In the genomic region with DNA sequence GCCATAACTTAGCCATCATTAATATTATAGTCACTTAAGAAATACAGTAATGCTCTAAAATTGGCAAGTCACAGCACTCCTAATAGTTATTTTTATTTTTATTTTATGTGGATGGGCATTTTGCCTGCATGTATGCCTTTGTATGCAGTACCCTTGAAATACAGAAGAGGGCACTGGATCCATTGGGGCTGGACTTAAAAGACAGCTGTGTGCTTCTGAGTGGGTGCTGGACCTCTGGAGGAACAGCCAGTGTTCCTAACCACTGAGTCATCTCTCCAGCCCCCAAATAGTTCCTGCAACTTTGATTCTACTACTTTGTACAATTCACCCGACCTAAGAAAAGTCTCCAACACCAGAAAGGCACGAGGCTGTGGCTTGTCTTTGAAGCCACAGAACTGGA, we compare ENCODE assay signal across 8 mouse cellular contexts. TPM values are rescaled to one million over a fixed set of nuclear protein-coding genes. Genes with fewer than 3 reads are reported as not detected.
DNase-seq lines count a peak whose midpoint lies in the region; ATAC-seq and TF ChIP-seq lines count a peak whose summit lies in the region.

No protein-coding gene starts in this region.

- no peaks in the 10 kb centered on the region for H3K4me1 ChIP-seq in midbrain, postnatal 0 days (ENCODE audit: insufficient read depth, low read length)
- H3K4me1 ChIP-seq in midbrain, embryonic 16.5 days (ENCODE audit: control insufficient read depth, insufficient read depth, low read length): no peaks in the 10 kb centered on the region
- no peaks in the 10 kb centered on the region for H3K4me1 ChIP-seq in stomach, postnatal 0 days (replicated peaks; ENCODE audit: control insufficient read depth, insufficient read depth)
- no peaks in the 10 kb centered on the region for H3K4me1 ChIP-seq in intestine, embryonic 15.5 days (replicated peaks)

- TF ChIP-seq CTCF in gastrocnemius, adult 2 months (IDR thresholded peaks at IDR 0.05): peak; percentile 79
- peak; percentile 62 for TF ChIP-seq CTCF in midbrain, postnatal 0 days (IDR thresholded peaks at IDR 0.05)
- peak; percentile 80 for TF ChIP-seq CTCF in stomach, postnatal 0 days (IDR thresholded peaks at IDR 0.05; ENCODE audit: low read depth)

- H3K4me2 ChIP-seq in midbrain, postnatal 0 days (ENCODE audit: low read depth, low read length, poor library complexity, severe bottlenecking): no peak overlapping the region
- no peak overlapping the region for H3K4me2 ChIP-seq in midbrain, embryonic 16.5 days (ENCODE audit: low read length)
- no peak overlapping the region for H3K4me2 ChIP-seq in stomach, postnatal 0 days (replicated peaks; ENCODE audit: low read depth)
- no peak overlapping the region for H3K4me2 ChIP-seq in intestine, embryonic 15.5 days (replicated peaks)

- H3K9ac ChIP-seq in midbrain, postnatal 0 days (replicated peaks; ENCODE audit: low read length, poor library complexity, severe bottlenecking): no peak overlapping the region
- H3K9ac ChIP-seq in midbrain, embryonic 16.5 days (ENCODE audit: low read depth, low read length): no peak overlapping the region
- H3K9ac ChIP-seq in stomach, postnatal 0 days (ENCODE audit: low read length): no peak overlapping the region
- no peak overlapping the region for H3K9ac ChIP-seq in intestine, embryonic 15.5 days

- H3K9me3 ChIP-seq in midbrain, postnatal 0 days (ENCODE audit: low read length): no peaks in the 10 kb centered on the region
- H3K9me3 ChIP-seq in midbrain, embryonic 16.5 days (replicated peaks; ENCODE audit: control insufficient read depth, low read length, poor library complexity, severe bottlenecking): no peaks in the 10 kb centered on the region
- no peaks in the 10 kb centered on the region for H3K9me3 ChIP-seq in stomach, postnatal 0 days (ENCODE audit: control insufficient read depth, low read length)
- no peaks in the 10 kb centered on the region for H3K9me3 ChIP-seq in intestine, embryonic 15.5 days

- H3K27me3 ChIP-seq in midbrain, postnatal 0 days (ENCODE audit: insufficient read depth, low read length): no peaks in the 10 kb centered on the region
- no peaks in the 10 kb centered on the region for H3K27me3 ChIP-seq in midbrain, embryonic 16.5 days (ENCODE audit: control insufficient read depth, insufficient read depth, low read depth, low read length)
- H3K27me3 ChIP-seq in stomach, postnatal 0 days (ENCODE audit: control insufficient read depth, insufficient read depth, low read length): no peaks in the 10 kb centered on the region
- H3K27me3 ChIP-seq in intestine, embryonic 15.5 days (replicated peaks): no peaks in the 10 kb centered on the region

- H3K27ac ChIP-seq in gastrocnemius, adult 2 months: no peak overlapping the region
- no peak overlapping the region for H3K27ac ChIP-seq in midbrain, postnatal 0 days (ENCODE audit: low read depth, low read length)
- H3K27ac ChIP-seq in midbrain, embryonic 16.5 days (ENCODE audit: low read length): no peak overlapping the region
- H3K27ac ChIP-seq in stomach, postnatal 0 days (replicated peaks): no peak overlapping the region
- no peak overlapping the region for H3K27ac ChIP-seq in intestine, embryonic 15.5 days

- H3K4me3 ChIP-seq in gastrocnemius, adult 2 months: no peak overlapping the region
- no peak overlapping the region for H3K4me3 ChIP-seq in midbrain, postnatal 0 days (ENCODE audit: low read depth, low read length)
- H3K4me3 ChIP-seq in midbrain, embryonic 16.5 days (ENCODE audit: low read depth, low read length): no peak overlapping the region
- no peak overlapping the region for H3K4me3 ChIP-seq in stomach, postnatal 0 days (ENCODE audit: low read depth, low read length)
- H3K4me3 ChIP-seq in intestine, embryonic 15.5 days (replicated peaks): no peak overlapping the region

- DNase-seq in gastrocnemius, adult 2 months: no peak
- DNase-seq in gastrocnemius, postnatal 36 days: no peak
- DNase-seq in midbrain, postnatal 0 days (ENCODE audit: low spot score): no peak
- peak; percentile 35 for DNase-seq in fibroblast of lung, adult 2 months (ENCODE audit: low read depth)
- DNase-seq in stomach, postnatal 0 days (ENCODE audit: low spot score): no peak
- DNase-seq in left cerebral cortex, postnatal 25 days (ENCODE audit: low spot score in 2 of 2): no peak

- peaks cover 28% of the 10 kb centered on the region for H3K36me3 ChIP-seq in midbrain, postnatal 0 days (ENCODE audit: insufficient read depth, low read length)
- peaks cover 11% of the 10 kb centered on the region for H3K36me3 ChIP-seq in midbrain, embryonic 16.5 days (ENCODE audit: control insufficient read depth, insufficient read depth, low read length)
- peaks cover 11% of the 10 kb centered on the region for H3K36me3 ChIP-seq in stomach, postnatal 0 days (ENCODE audit: control insufficient read depth, insufficient read depth, low read length)
- H3K36me3 ChIP-seq in intestine, embryonic 15.5 days: 0 out of 2 replicates have a peak, but pooled peaks cover 5% of the 10 kb centered on the region

- TF ChIP-seq EP300 in stomach, postnatal 0 days (optimal IDR thresholded peaks at IDR 0.05): no peak

- no peak for ATAC-seq in midbrain, postnatal 0 days (ENCODE audit: low FRiP score)
- no peak for ATAC-seq in midbrain, embryonic 16.5 days
- 0 out of 2 replicates have a peak, but pooled peaks have one; percentile 40 for ATAC-seq in stomach, postnatal 0 days (ENCODE audit: low FRiP score, low TSS enrichment)
- no peak for ATAC-seq in intestine, embryonic 15.5 days

- 40% methylated on average over 2 of the region's 2 CpGs for WGBS in midbrain, postnatal 0 days
- WGBS in midbrain, embryonic 16.5 days: 56% methylated on average over 2 of the region's 2 CpGs
- WGBS in stomach, postnatal 0 days: 54% methylated on average over 2 of the region's 2 CpGs
- WGBS in intestine, embryonic 15.5 days: 55% methylated on average over 2 of the region's 2 CpGs

- intact Hi-C loops in gastrocnemius, adult 2 months (cut with DNase I): no loop called here
- intact Hi-C loops in gastrocnemius, postnatal 36 days (cut with DNase I): no loop called here
- intact Hi-C loops in left cerebral cortex, postnatal 25 days (cut with DNase I): no loop called here

RNA-seq across cellular contexts. Expression of a gene that starts 24.0 kb away (rescaled TPM):
- total RNA-seq in gastrocnemius, adult 2 months (2021): 10 to 100 TPM; 24.3 to 33.1 TPM
- 10 to 100 TPM; 26.2 to 27.0 TPM for total RNA-seq in gastrocnemius, postnatal 36 days (2021)
- total RNA-seq in midbrain, postnatal 0 days (2014; rRNA removed): 60.1 and 79.5 TPM in 2 replicates
- polyA plus RNA-seq in midbrain, postnatal 0 days (2015; fragmentation: Nextera tagmentation; extraction: Ambion mirVana): 39.3 and 40.7 TPM in 2 replicates
- 57.5 and 58.9 TPM in 2 replicates for polyA plus RNA-seq in midbrain, embryonic 16.5 days (2015; fragmentation: Nextera tagmentation; extraction: Ambion mirVana)
- 7.4 and 7.6 TPM in 2 replicates for polyA plus RNA-seq in stomach, postnatal 0 days (2015; fragmentation: Nextera tagmentation; extraction: Ambion mirVana)
- polyA plus RNA-seq in intestine, embryonic 15.5 days (2015; fragmentation: Nextera tagmentation; extraction: Ambion mirVana): 14.0 and 16.6 TPM in 2 replicates
- total RNA-seq in left cerebral cortex, postnatal 25 days (2021): 100 to 1,000 TPM in 1 of 2 experiments, 10 to 100 TPM in 1; 97.1 to 102 TPM

RNA-seq across cellular contexts. Expression of a gene that starts 37.6 kb away (rescaled TPM):
- 1 to 10 TPM; 4.7 to 7.6 TPM for total RNA-seq in gastrocnemius, adult 2 months (2021)
- 1 to 10 TPM; 4.8 to 5.8 TPM for total RNA-seq in gastrocnemius, postnatal 36 days (2021)
- 39.2 and 42.6 TPM in 2 replicates for total RNA-seq in midbrain, postnatal 0 days (2014; rRNA removed)
- polyA plus RNA-seq in midbrain, postnatal 0 days (2015; fragmentation: Nextera tagmentation; extraction: Ambion mirVana): 60.4 and 65.2 TPM in 2 replicates
- polyA plus RNA-seq in midbrain, embryonic 16.5 days (2015; fragmentation: Nextera tagmentation; extraction: Ambion mirVana): 111 and 120 TPM in 2 replicates
- 76.7 and 77.2 TPM in 2 replicates for polyA plus RNA-seq in stomach, postnatal 0 days (2015; fragmentation: Nextera tagmentation; extraction: Ambion mirVana)
- 126 and 131 TPM in 2 replicates for polyA plus RNA-seq in intestine, embryonic 15.5 days (2015; fragmentation: Nextera tagmentation; extraction: Ambion mirVana)
- total RNA-seq in left cerebral cortex, postnatal 25 days (2021): 10 to 100 TPM; 41.2 to 41.3 TPM
